Mouse (Mus musculus) monocyte, adult 5-6 weeks (primary cell): ENCODE data around the gene Dnaaf1. TPM values are rescaled to one million over a fixed set of nuclear protein-coding genes. Genes with fewer than 3 reads are reported as not detected.

Experiments used
- ATAC-seq: fragments of 153-309, 156-312 bp; replicated peaks from 2 replicates; pipeline ENCODE4 v1.8.0; 2017; ENCODE audit warnings: mild to moderate bottlenecking; ENCODE audit not compliant: low TSS enrichment, insufficient number of reproducible peaks, severe bottlenecking, poor library complexity, low FRiP score
- total RNA-seq: library from RNA; stranded (forward); fragments of 200-1000, 200-491, 200-594 nt; gene quantifications from 3 replicates; pipeline ENCODE4 v1.2.3, GENCODE M21; 2017

Gene Dnaaf1
- total RNA-seq, 1 experiment from 2014 or later, result not detected

- ATAC-seq, result no peak
These were observed 63.2 kb downstream of the Dnaaf1 start for GRCm38 (mm10) chr8:119638261-119638660.

- no peak for ATAC-seq
These were observed 64.8 kb downstream of the Dnaaf1 start for GRCm38 (mm10) chr8:119639798-119640197.

GRCm38 (mm10) chr8:119641058-119641457 is 66.0 kb downstream of the Dnaaf1 start:
- ATAC-seq, result no peak

GRCm38 (mm10) chr8:119642960-119643359 is 67.9 kb downstream of the Dnaaf1 start:
- no peak for ATAC-seq

- no peak for ATAC-seq
These were observed 69.5 kb downstream of the Dnaaf1 start for GRCm38 (mm10) chr8:119644429-119644960.

- ATAC-seq, result no peak
These were observed 70.1 kb downstream of the Dnaaf1 start for GRCm38 (mm10) chr8:119644981-119645597.

- no peak for ATAC-seq
These were observed 71.2 kb downstream of the Dnaaf1 start for GRCm38 (mm10) chr8:119646197-119646596.

- ATAC-seq, result no peak
These were observed 71.8 kb downstream of the Dnaaf1 start for GRCm38 (mm10) chr8:119646846-119647245.

Other genes with a start within 250 kb of the Dnaaf1 start
- 75.3 to 78.1 TPM (median 76.0 TPM) in 3 replicates for gene Hsbp1, start 230.7 kb upstream of the Dnaaf1 start, total RNA-seq
- gene Mlycd, start 180.4 kb upstream of the Dnaaf1 start, total RNA-seq, result 8.7 to 15.0 TPM (median 10.3 TPM) in 3 replicates
- gene Osgin1, start 141.1 kb upstream of the Dnaaf1 start, total RNA-seq, result 6.2 to 9.9 TPM (median 7.8 TPM) in 3 replicates
- not detected in 3 replicates for gene Necab2, start 128.5 kb upstream of the Dnaaf1 start, total RNA-seq
- not detected in 3 replicates for gene Slc38a8, start 73.5 kb upstream of the Dnaaf1 start, total RNA-seq
- gene Mbtps1, start 16.5 kb upstream of the Dnaaf1 start, total RNA-seq, result 25.1 to 55.3 TPM (median 48.6 TPM) in 3 replicates
- 25.5 to 34.2 TPM (median 27.4 TPM) in 3 replicates for gene Hsdl1, start 52 bp upstream of the Dnaaf1 start, total RNA-seq
- gene Taf1c, start 30.0 kb downstream of the Dnaaf1 start, total RNA-seq, result 4.6 to 8.2 TPM (median 6.0 TPM) in 3 replicates
- not detected in 3 replicates for gene Adad2, start 37.5 kb downstream of the Dnaaf1 start, total RNA-seq
- not detected in 3 replicates for gene Kcng4, start 60.4 kb downstream of the Dnaaf1 start, total RNA-seq
- not detected in 3 replicates for gene Wfdc1, start 91.1 kb downstream of the Dnaaf1 start, total RNA-seq
- gene Atp2c2, start 124.8 kb downstream of the Dnaaf1 start, total RNA-seq, result not detected in 3 replicates
- gene Tldc1, start 203.2 kb downstream of the Dnaaf1 start, total RNA-seq, result 2.2 to 8.0 TPM (median 3.8 TPM) in 3 replicates